Mouse (Mus musculus) MEL (cell line): Measurements from ENCODE around the gene Nutf2. TPM values are rescaled to one million over a fixed set of nuclear protein-coding genes. Genes with fewer than 3 reads are reported as not detected.

Experiments used
- DNase-seq: peaks from one replicate; pipeline ENCODE4 v3.0.0; 2011; ENCODE audit warnings: low read depth, low spot score
- H3K27ac ChIP-seq: 2 replicates; pipeline ENCODE4 v1.5.1; 2012; ENCODE audit warnings: low read depth, mild to moderate bottlenecking, control low read depth, low read length, moderate library complexity; ENCODE audit not compliant: control insufficient read depth
- H3K27me3 ChIP-seq, 2 experiments: fragments of 150-350 bp in 1 of 2; sonication (generic) in 1 of 2; 2 replicates each; pipeline ENCODE4 v1.6.1; 2012; ENCODE audit warnings: low read length in 2 of 2, mild to moderate bottlenecking in 2 of 2, improper control_type of control experiment in 1 of 2, moderate library complexity in 1 of 2; ENCODE audit not compliant: insufficient read depth in 2 of 2, control insufficient read depth in 1 of 2
- H3K36me3 ChIP-seq, 2 experiments: 2 replicates each; pipeline ENCODE4 v1.6.1; 2012 to 2014; ENCODE audit warnings: low read length in 2 of 2, improper control_type of control experiment in 1 of 2, inconsistent platforms in 1 of 2, mild to moderate bottlenecking in 1 of 2; ENCODE audit not compliant: insufficient read depth in 2 of 2, control insufficient read depth in 1 of 2
- H3K4me1 ChIP-seq, 2 experiments: fragments of 150-350 bp in 1 of 2; sonication (generic) in 1 of 2; 2 replicates each; pipeline ENCODE4 v1.6.1; 2012; ENCODE audit warnings: low read length in 2 of 2, improper control_type of control experiment in 1 of 2, mild to moderate bottlenecking in 1 of 2; ENCODE audit not compliant: insufficient read depth in 2 of 2, control insufficient read depth in 1 of 2
- H3K4me3 ChIP-seq, 2 experiments: fragments of 150-350 bp in 1 of 2; sonication (generic) in 1 of 2; 2 replicates each; pipeline ENCODE4 v1.5.1; 2012; ENCODE audit warnings: low read depth in 2 of 2, low read length in 2 of 2, mild to moderate bottlenecking in 2 of 2, moderate library complexity in 2 of 2, control low read depth in 1 of 2, improper control_type of control experiment in 1 of 2; ENCODE audit not compliant: control insufficient read depth in 1 of 2, insufficient read depth in 1 of 2
- H3K79me2 ChIP-seq: 2 replicates; pipeline ENCODE4 v1.6.1; 2012; ENCODE audit warnings: mild to moderate bottlenecking, low read length, moderate library complexity; ENCODE audit not compliant: control insufficient read depth, poor library complexity, insufficient read depth
- H3K9ac ChIP-seq: 2 replicates; pipeline ENCODE4 v1.6.1; 2012; ENCODE audit warnings: low read depth, mild to moderate bottlenecking, control low read depth, low read length, moderate library complexity; ENCODE audit not compliant: control insufficient read depth, poor library complexity, severe bottlenecking
- H3K9me3 ChIP-seq: fragments of 150-350 bp; sonication (generic); replicated peaks from 2 replicates; pipeline ENCODE4 v1.6.1; 2012; ENCODE audit warnings: mild to moderate bottlenecking, low read length, improper control_type of control experiment, moderate library complexity; ENCODE audit not compliant: insufficient read depth
- BHLHE40 ChIP-seq: IDR thresholded peaks from 2 replicates; pipeline ENCODE4 v1.6.1; 2012; ENCODE audit warnings: low read depth, mild to moderate bottlenecking, inconsistent platforms, low read length, improper control_type of control experiment, borderline replicate concordance
- CHD1 ChIP-seq: IDR thresholded peaks from 2 replicates; pipeline ENCODE4 v1.6.1; 2012; ENCODE audit warnings: low read depth, mild to moderate bottlenecking, inconsistent platforms, low read length, improper control_type of control experiment
- ELF1 ChIP-seq: IDR thresholded peaks from 2 replicates; pipeline ENCODE4 v1.6.1; 2014; ENCODE audit warnings: low read depth, mild to moderate bottlenecking, inconsistent platforms, low read length, improper control_type of control experiment, moderate library complexity
- ETS1 ChIP-seq: IDR thresholded peaks from 2 replicates; pipeline ENCODE4 v1.6.1; 2012; ENCODE audit warnings: low read depth, mild to moderate bottlenecking, inconsistent platforms, low read length, improper control_type of control experiment, moderate library complexity
- GABPA ChIP-seq: IDR thresholded peaks from 2 replicates; pipeline ENCODE4 v1.6.1; 2012; ENCODE audit warnings: low read depth, mild to moderate bottlenecking, inconsistent platforms, low read length, improper control_type of control experiment, moderate library complexity
- GATA1 ChIP-seq: IDR thresholded peaks from 2 replicates; pipeline ENCODE4 v1.6.1; 2011; ENCODE audit warnings: low read depth, low read length, improper control_type of control experiment
- JUND ChIP-seq: IDR thresholded peaks from 2 replicates; pipeline ENCODE4 v1.6.1; 2011; ENCODE audit warnings: low read depth, mild to moderate bottlenecking, improper control_type of control experiment, low read length
- MAX ChIP-seq: IDR thresholded peaks from 2 replicates; pipeline ENCODE4 v1.6.1; 2011; ENCODE audit warnings: low read length, improper control_type of control experiment
- MAZ ChIP-seq: IDR thresholded peaks from 2 replicates; pipeline ENCODE4 v1.6.1; 2012; ENCODE audit warnings: low read depth, mild to moderate bottlenecking, inconsistent platforms, low read length, improper control_type of control experiment
- MXI1 ChIP-seq: IDR thresholded peaks from 2 replicates; pipeline ENCODE4 v1.6.1; 2011; ENCODE audit warnings: mild to moderate bottlenecking, low read depth, low read length, improper control_type of control experiment
- MYC ChIP-seq: IDR thresholded peaks from 2 replicates; pipeline ENCODE4 v1.6.1; 2011; ENCODE audit warnings: low read depth, mild to moderate bottlenecking, low read length, improper control_type of control experiment, moderate library complexity
- NELFE ChIP-seq: IDR thresholded peaks from 2 replicates; pipeline ENCODE4 v1.6.1; 2011; ENCODE audit warnings: low read depth, low read length, improper control_type of control experiment
- POLR2A ChIP-seq, 2 experiments: IDR thresholded peaks; 2 replicates each; pipeline ENCODE4 v1.6.1; 2011 to 2012; ENCODE audit warnings: low read length in 2 of 2, mild to moderate bottlenecking in 2 of 2, control low read depth in 1 of 2, improper control_type of control experiment in 1 of 2, low read depth in 1 of 2, moderate library complexity in 1 of 2; ENCODE audit not compliant: control insufficient read depth in 1 of 2, insufficient read depth in 1 of 2, poor library complexity in 1 of 2
- POLR2AphosphoS5 ChIP-seq: IDR thresholded peaks from 2 replicates; pipeline ENCODE4 v1.6.1; 2012; ENCODE audit warnings: low read depth, borderline replicate concordance, mild to moderate bottlenecking, inconsistent platforms, low read length, moderate library complexity, mixed read lengths
- RAD21 ChIP-seq: IDR thresholded peaks from 2 replicates; pipeline ENCODE4 v1.6.1; 2011; ENCODE audit warnings: mild to moderate bottlenecking, low read depth, low read length, improper control_type of control experiment
- SIN3A ChIP-seq: IDR thresholded peaks from 2 replicates; pipeline ENCODE4 v1.6.1; 2012; ENCODE audit warnings: low read length, improper control_type of control experiment, inconsistent platforms
- SMC3 ChIP-seq: IDR thresholded peaks from 2 replicates; pipeline ENCODE4 v1.6.1; 2011; ENCODE audit warnings: low read depth, low read length, improper control_type of control experiment
- TAL1 ChIP-seq: IDR thresholded peaks from 2 replicates; pipeline ENCODE4 v1.6.1; 2012; ENCODE audit warnings: mild to moderate bottlenecking, inconsistent platforms, low read length, moderate library complexity, mixed read lengths
- TBP ChIP-seq: IDR thresholded peaks from 2 replicates; pipeline ENCODE4 v1.8.0; 2011; ENCODE audit warnings: low read depth, low read length, improper control_type of control experiment
- UBTF ChIP-seq: IDR thresholded peaks from 2 replicates; pipeline ENCODE4 v1.6.1; 2012; ENCODE audit warnings: low read depth, mild to moderate bottlenecking, inconsistent platforms, low read length, improper control_type of control experiment, moderate library complexity, borderline replicate concordance; ENCODE audit not compliant: insufficient read depth
- USF1 ChIP-seq: IDR thresholded peaks from 2 replicates; pipeline ENCODE4 v1.6.1; 2014; ENCODE audit warnings: low read depth, mild to moderate bottlenecking, inconsistent platforms, low read length, improper control_type of control experiment, moderate library complexity
- ZKSCAN1 ChIP-seq: IDR thresholded peaks from 2 replicates; pipeline ENCODE4 v1.6.1; 2012; ENCODE audit warnings: low read depth, mild to moderate bottlenecking, inconsistent platforms, low read length, improper control_type of control experiment, moderate library complexity
- ZMIZ1 ChIP-seq: IDR thresholded peaks from 2 replicates; pipeline ENCODE4 v1.6.1; 2012; ENCODE audit warnings: low read depth, mild to moderate bottlenecking, inconsistent platforms, low read length, improper control_type of control experiment, moderate library complexity
- ZNF384 ChIP-seq: IDR thresholded peaks from 2 replicates; pipeline ENCODE4 v1.6.1; 2012; ENCODE audit warnings: low read depth, mild to moderate bottlenecking, inconsistent platforms, low read length, improper control_type of control experiment
- polyA plus RNA-seq, 2 experiments: library from polyadenylated mRNA; stranded (reverse) in 1 of 2; unstranded in 1 of 2; fragments of >175 nt in 1 of 2; fragments of >200 nt in 1 of 2; gene quantifications; 2 replicates each; pipeline versions ENCODE4 v1.2.1 to v1.2.4; 2012; ENCODE audit warnings: low replicate concordance in 2 of 2, low read depth in 1 of 2; ENCODE audit not compliant: insufficient read length in 2 of 2, insufficient read depth in 1 of 2, missing spikeins in 1 of 2
- total RNA-seq: library from RNA; depleted of rRNA; stranded (reverse); fragments of 300-350 nt; gene quantifications from 2 replicates; pipeline ENCODE4 v1.2.3, GENCODE M21; 2012

The Nutf2 gene
- total and polyA plus RNA-seq, 3 experiments: 28.0 to 167 TPM; not detected in 1

DNA sequence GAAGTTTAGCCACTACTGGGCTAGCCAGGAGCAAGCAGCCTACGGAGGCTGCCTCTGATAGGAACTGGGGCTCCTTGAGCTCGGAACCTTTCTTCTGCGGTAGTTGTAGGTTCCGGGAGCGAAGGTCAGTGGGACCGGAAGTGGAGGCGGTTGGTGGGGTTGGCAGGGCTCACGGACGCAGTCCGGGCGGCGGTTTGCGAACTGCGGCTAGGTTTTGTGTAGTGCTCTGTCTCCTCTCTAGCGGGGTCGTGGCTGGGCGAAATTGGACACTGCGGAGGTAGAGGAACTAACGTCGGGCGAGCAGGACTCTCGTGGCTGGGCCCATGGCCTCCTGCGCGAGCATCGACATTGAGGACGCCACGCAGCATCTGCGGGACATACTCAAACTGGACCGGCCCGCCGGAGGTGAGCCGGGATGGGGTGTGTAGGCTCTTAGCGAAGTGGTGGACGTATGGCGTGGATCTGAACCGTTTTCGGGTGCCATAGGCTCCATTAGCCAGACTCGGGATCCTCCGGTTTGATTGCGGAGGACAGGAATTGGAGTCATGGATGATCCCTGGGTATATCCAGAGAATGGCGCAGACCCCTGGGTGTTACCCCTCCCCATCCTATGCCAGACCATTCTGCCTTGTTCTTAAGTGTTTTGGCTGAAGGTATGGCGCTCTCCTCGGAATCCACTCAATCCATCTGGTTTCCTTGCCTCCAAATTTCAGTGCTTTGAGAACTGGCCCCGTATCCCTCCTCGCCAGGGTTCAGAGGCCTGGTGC, 20.6 kb downstream of the Nutf2 start, which contains the start of gene Edc4 (continued):
- peak; percentile 45; the same call in 1 of the 2 replicates for TF ChIP-seq MAX
- TF ChIP-seq SIN3A: peak; percentile 95
- peak; percentile 98 for TF ChIP-seq NELFE
- peak; percentile 96 to 97 for TF ChIP-seq POLR2A (IDR thresholded peaks at IDR 0.05; ENCODE audit: control insufficient read depth in 1 of 2, insufficient read depth in 1 of 2, low read depth in 1 of 2, low read length in 2 of 2, poor library complexity in 1 of 2)

DNA sequence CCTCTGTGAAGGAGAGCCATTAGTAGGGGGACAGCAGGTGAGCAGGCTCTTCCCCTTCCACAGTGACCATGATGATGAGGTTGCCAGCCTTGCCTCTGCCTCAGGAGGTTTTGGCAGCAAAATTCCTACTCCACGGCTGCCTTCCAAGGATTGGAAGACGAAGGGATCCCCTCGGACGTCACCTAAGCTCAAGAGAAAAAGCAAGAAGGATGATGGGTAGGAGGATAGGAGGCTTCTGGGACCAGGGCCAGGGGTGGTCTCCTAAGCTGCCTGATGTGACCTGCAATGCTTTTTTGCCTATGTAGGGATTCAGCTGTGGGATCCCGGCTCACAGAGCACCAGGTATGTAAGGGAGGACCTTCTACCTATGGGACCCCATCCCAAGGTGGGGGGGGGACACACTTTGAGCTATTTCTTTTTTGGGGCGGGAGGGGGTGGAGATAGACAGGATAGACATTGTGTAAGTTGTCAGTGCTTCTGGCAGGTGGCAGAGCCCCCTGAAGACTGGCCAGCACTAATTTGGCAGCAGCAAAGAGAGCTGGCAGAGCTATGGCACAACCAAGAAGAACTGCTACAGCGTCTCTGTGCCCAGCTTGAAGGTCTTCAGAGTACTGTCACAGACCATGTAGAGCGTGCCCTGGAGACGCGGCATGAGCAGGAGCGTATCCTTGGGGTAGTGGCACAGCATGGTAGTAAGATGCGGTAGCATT, 29.5 kb downstream of the Nutf2 start:
- no peak for DNase-seq
- no peak overlapping the region for H3K4me3 ChIP-seq
- TF ChIP-seq CHD1: no peak
- no peak for TF ChIP-seq GATA1
- no peak for TF ChIP-seq ETS1
- TF ChIP-seq SMC3: no peak
- TF ChIP-seq TAL1: no peak
- no peak for TF ChIP-seq MXI1
- no peak for TF ChIP-seq NELFE
- no peak for TF ChIP-seq USF1
- no peak for TF ChIP-seq MAX
- TF ChIP-seq TBP: no peak
- no peak for TF ChIP-seq RAD21
- TF ChIP-seq JUND: no peak
- TF ChIP-seq, all 39 proteins: peak for 0
- H3K36me3 ChIP-seq: peaks cover 0 to 9% of the 10 kb centered on the region in 2 experiments; a peak in 2 of 4 replicates
- no peak overlapping the region for H3K9ac ChIP-seq
- no peaks in the 10 kb centered on the region for H3K9me3 ChIP-seq
- H3K27ac ChIP-seq: no peak overlapping the region
- no peaks in the 10 kb centered on the region for H3K4me1 ChIP-seq
- H3K79me2 ChIP-seq: no peaks in the 10 kb centered on the region
- H3K27me3 ChIP-seq: no peaks in the 10 kb centered on the region

DNA sequence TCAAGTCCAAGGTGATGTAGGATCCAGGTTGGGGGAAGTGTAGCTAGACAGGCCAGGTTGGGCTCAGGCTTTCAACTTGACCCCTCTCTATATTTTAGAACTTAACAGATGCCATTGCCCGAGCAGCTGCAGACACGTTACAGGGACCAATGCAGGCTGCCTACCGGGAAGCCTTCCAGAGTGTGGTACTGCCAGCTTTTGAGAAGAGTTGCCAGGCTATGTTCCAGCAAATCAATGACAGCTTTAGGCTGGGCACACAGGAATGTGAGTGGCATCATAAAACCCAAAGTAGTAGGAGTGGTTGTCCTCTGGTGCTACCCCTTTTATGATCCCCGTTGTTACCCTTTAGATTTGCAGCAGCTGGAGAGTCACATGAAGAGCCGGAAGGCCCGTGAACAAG, 30.5 kb downstream of the Nutf2 start:
- H3K4me1 ChIP-seq: no peaks in the 10 kb centered on the region
- no peak for DNase-seq
- H3K27me3 ChIP-seq: no peaks in the 10 kb centered on the region
- no peak overlapping the region for H3K27ac ChIP-seq
- H3K36me3 ChIP-seq: peaks cover 0 to 9% of the 10 kb centered on the region in 2 experiments; a peak in 2 of 4 replicates
- H3K4me3 ChIP-seq: no peak overlapping the region
- H3K9me3 ChIP-seq: no peaks in the 10 kb centered on the region
- no peaks in the 10 kb centered on the region for H3K79me2 ChIP-seq
- TF ChIP-seq GATA1: no peak
- TF ChIP-seq JUND: no peak
- no peak for TF ChIP-seq ELF1
- no peak for TF ChIP-seq ZKSCAN1
- TF ChIP-seq UBTF: no peak
- TF ChIP-seq RAD21: no peak
- TF ChIP-seq SMC3: no peak
- no peak for TF ChIP-seq ZMIZ1
- TF ChIP-seq ZNF384: no peak
- TF ChIP-seq MYC: no peak
- no peak for TF ChIP-seq GABPA
- TF ChIP-seq TAL1: no peak
- no peak for TF ChIP-seq MAZ
- TF ChIP-seq BHLHE40: no peak
- no peak for TF ChIP-seq TBP
- TF ChIP-seq POLR2AphosphoS5: no peak
- H3K9ac ChIP-seq: no peak overlapping the region
